Mouse (Mus musculus): Measurements from ENCODE around the gene Acyp1.
"Not testable (repeated sequence)": the region's sequence is repeated elsewhere in the genome, so short reads cannot be mapped to it uniquely, and the experiment has no call there.

- TF ChIP-seq POLR2A (IDR thresholded peaks at IDR 0.05; ENCODE audit: insufficient read depth, low read depth, low read length); CTCF (IDR thresholded peaks at IDR 0.05): not testable (repeated sequence)
Measured at GRCm38 (mm10) chr12:85281756-85282155, 6.5 kb downstream of the Acyp1 start.
